Mouse (Mus musculus): ENCODE data around the gene Hoxa7. TPM values are rescaled to one million over a fixed set of nuclear protein-coding genes. Genes with fewer than 3 reads are reported as not detected.

Hoxa7 gene
- total and polyA plus RNA-seq, 2 experiments from 2014 or later, result 0.07 TPM; not detected in 1

- under 1% methylated on average over 25 of the region's 25 CpGs for WGBS
- H3K36me3 ChIP-seq (replicated peaks; ENCODE audit: control insufficient read depth, insufficient read depth, low read length), result no peaks in the 10 kb centered on the region
- TF ChIP-seq CTCF (IDR thresholded peaks at IDR 0.05; ENCODE audit: low read depth) (no peak), EP300 (IDR thresholded peaks at IDR 0.05; ENCODE audit: low read depth) (no peak)
- peaks cover 95% of the 10 kb centered on the region for H3K27me3 ChIP-seq (ENCODE audit: control insufficient read depth, insufficient read depth, low read length)
- H3K9ac ChIP-seq (replicated peaks; ENCODE audit: low read depth, low read length), result no peak overlapping the region
- no peak overlapping the region for H3K27ac ChIP-seq (ENCODE audit: low read depth)
- H3K9me3 ChIP-seq (replicated peaks; ENCODE audit: control insufficient read depth, low read length), result no peaks in the 10 kb centered on the region
- ATAC-seq (ENCODE audit: insufficient read depth, low read depth) (no peak), DNase-seq (ENCODE audit: low spot score) (no peak)
- no peak overlapping the region for H3K4me2 ChIP-seq (ENCODE audit: low read depth, low read length)
- H3K4me3 ChIP-seq (ENCODE audit: low read depth, low read length), result peak overlapping the region; percentile 28
- H3K4me1 ChIP-seq (ENCODE audit: control insufficient read depth, insufficient read depth), result peaks cover 6% of the 10 kb centered on the region; the same call in 1 of the 2 replicates
Observed at GRCm38 (mm10) chr6:52259081-52259790, 37.6 kb upstream of the Hoxa7 start.

- no peaks in the 10 kb centered on the region for H3K9me3 ChIP-seq (replicated peaks; ENCODE audit: control insufficient read depth, low read length)
- TF ChIP-seq CTCF (IDR thresholded peaks at IDR 0.05; ENCODE audit: low read depth) (peak; percentile 77), EP300 (IDR thresholded peaks at IDR 0.05; ENCODE audit: low read depth) (no peak)
- no peak overlapping the region for H3K27ac ChIP-seq (ENCODE audit: low read depth)
- H3K4me1 ChIP-seq (ENCODE audit: control insufficient read depth, insufficient read depth), result peaks cover 6% of the 10 kb centered on the region; the same call in 1 of the 2 replicates
- WGBS, result 0% methylated on average over 6 of the region's 6 CpGs
- peaks cover 95% of the 10 kb centered on the region for H3K27me3 ChIP-seq (ENCODE audit: control insufficient read depth, insufficient read depth, low read length)
- DNase-seq (ENCODE audit: low spot score) (peak; percentile 72), ATAC-seq (ENCODE audit: insufficient read depth, low read depth) (no peak)
- no peaks in the 10 kb centered on the region for H3K36me3 ChIP-seq (replicated peaks; ENCODE audit: control insufficient read depth, insufficient read depth, low read length)
- H3K4me3 ChIP-seq (ENCODE audit: low read depth, low read length), result no peak overlapping the region
- H3K9ac ChIP-seq (replicated peaks; ENCODE audit: low read depth, low read length), result no peak overlapping the region
- H3K4me2 ChIP-seq (ENCODE audit: low read depth, low read length), result no peak overlapping the region
Observed at GRCm38 (mm10) chr6:52256956-52257355, 35.3 kb upstream of the Hoxa7 start.

- Histone ChIP-seq H3K4me2 (ENCODE audit: low read depth, low read length) (0 out of 2 replicates have a peak overlapping the region, but pooled peaks have one; percentile 2), H3K27ac (ENCODE audit: low read depth) (no peak overlapping the region), H3K36me3 (replicated peaks; ENCODE audit: control insufficient read depth, insufficient read depth, low read length) (no peaks in the 10 kb centered on the region), H3K9me3 (replicated peaks; ENCODE audit: control insufficient read depth, low read length) (no peaks in the 10 kb centered on the region), H3K4me1 (ENCODE audit: control insufficient read depth, insufficient read depth) (no peaks in the 10 kb centered on the region), H3K9ac (replicated peaks; ENCODE audit: low read depth, low read length) (no peak overlapping the region), H3K27me3 (ENCODE audit: control insufficient read depth, insufficient read depth, low read length) (peaks cover 97% of the 10 kb centered on the region), H3K4me3 (ENCODE audit: low read depth, low read length) (0 out of 2 replicates have a peak overlapping the region, but pooled peaks have one; percentile 12)
- TF ChIP-seq EP300 (IDR thresholded peaks at IDR 0.05; ENCODE audit: low read depth), result no peak
- no peak for TF ChIP-seq CTCF (IDR thresholded peaks at IDR 0.05; ENCODE audit: low read depth)
- ATAC-seq (ENCODE audit: insufficient read depth, low read depth), result no peak
- 2% methylated on average over 59 of the region's 59 CpGs for WGBS
- no peak for DNase-seq (ENCODE audit: low spot score)
Observed at GRCm38 (mm10) chr6:52253511-52254500, 32.2 kb upstream of the Hoxa7 start.

- DNase-seq (ENCODE audit: low spot score) (no peak), ATAC-seq (ENCODE audit: insufficient read depth, low read depth) (no peak)
- Histone ChIP-seq H3K4me1 (ENCODE audit: control insufficient read depth, insufficient read depth) (no peaks in the 10 kb centered on the region), H3K9ac (replicated peaks; ENCODE audit: low read depth, low read length) (no peak overlapping the region), H3K9me3 (replicated peaks; ENCODE audit: control insufficient read depth, low read length) (no peaks in the 10 kb centered on the region), H3K4me2 (ENCODE audit: low read depth, low read length) (no peak overlapping the region), H3K4me3 (ENCODE audit: low read depth, low read length) (peak overlapping the region; percentile 12; the same call in 1 of the 2 replicates), H3K36me3 (replicated peaks; ENCODE audit: control insufficient read depth, insufficient read depth, low read length) (no peaks in the 10 kb centered on the region), H3K27me3 (ENCODE audit: control insufficient read depth, insufficient read depth, low read length) (peaks cover 97% of the 10 kb centered on the region), H3K27ac (ENCODE audit: low read depth) (no peak overlapping the region)
- TF ChIP-seq CTCF (IDR thresholded peaks at IDR 0.05; ENCODE audit: low read depth), result no peak
- 2% methylated on average over 35 of the region's 35 CpGs for WGBS
Observed at GRCm38 (mm10) chr6:52252775-52253376, 31.2 kb upstream of the Hoxa7 start.

- Histone ChIP-seq H3K4me2 (ENCODE audit: low read depth, low read length) (no peak overlapping the region), H3K27ac (ENCODE audit: low read depth) (no peak overlapping the region), H3K9me3 (replicated peaks; ENCODE audit: control insufficient read depth, low read length) (no peaks in the 10 kb centered on the region), H3K36me3 (replicated peaks; ENCODE audit: control insufficient read depth, insufficient read depth, low read length) (no peaks in the 10 kb centered on the region), H3K9ac (replicated peaks; ENCODE audit: low read depth, low read length) (no peak overlapping the region), H3K4me3 (ENCODE audit: low read depth, low read length) (no peak overlapping the region), H3K4me1 (ENCODE audit: control insufficient read depth, insufficient read depth) (no peaks in the 10 kb centered on the region), H3K27me3 (ENCODE audit: control insufficient read depth, insufficient read depth, low read length) (peaks cover 98% of the 10 kb centered on the region)
- WGBS, result 5% methylated on average over 24 of the region's 24 CpGs
- TF ChIP-seq EP300 (IDR thresholded peaks at IDR 0.05; ENCODE audit: low read depth), result no peak
- no peak for TF ChIP-seq CTCF (IDR thresholded peaks at IDR 0.05; ENCODE audit: low read depth)
- DNase-seq (ENCODE audit: low spot score) (no peak), ATAC-seq (ENCODE audit: insufficient read depth, low read depth) (no peak)
Observed at GRCm38 (mm10) chr6:52252016-52252774, 30.5 kb upstream of the Hoxa7 start.
